Mouse (Mus musculus) ES-Bruce4 (cell line): ENCODE results near the gene Cd101.

Source experiments
- CTCF ChIP-seq: IDR thresholded peaks from one replicate; pipeline ENCODE4 v1.8.1; 2011; ENCODE audit warnings: low read depth, low read length
- EP300 ChIP-seq: IDR thresholded peaks from 2 replicates; pipeline ENCODE4 v1.6.1; 2011; ENCODE audit warnings: low read depth, low read length; ENCODE audit not compliant: insufficient read depth
- POLR2A ChIP-seq: IDR thresholded peaks from one replicate; pipeline ENCODE4 v1.8.1; 2011; ENCODE audit warnings: low read length; ENCODE audit not compliant: insufficient read depth

DNA sequence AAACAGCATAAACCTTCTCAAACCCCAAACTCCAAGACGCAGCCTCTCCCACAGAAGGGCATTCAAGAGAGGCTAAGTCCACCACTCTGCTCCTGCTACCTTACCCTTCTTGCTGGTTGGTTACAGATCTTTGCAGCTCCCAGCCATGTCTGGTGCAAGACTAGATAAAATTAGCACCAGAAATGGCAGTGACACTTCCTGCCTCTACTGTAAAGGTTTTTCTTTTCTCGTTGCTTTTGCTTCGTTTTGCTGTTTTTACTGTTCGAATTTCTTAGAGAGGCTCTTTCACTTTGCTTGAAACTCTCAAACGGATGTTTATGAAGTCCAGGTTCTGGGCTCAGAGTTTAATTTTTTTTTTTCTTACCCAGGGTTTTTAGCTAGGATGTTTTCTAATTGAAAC lies 8.3 kb downstream of the Cd101 start:
- TF ChIP-seq EP300, result no peak
- TF ChIP-seq CTCF, result no peak
- TF ChIP-seq POLR2A, result no peak
